Mouse (Mus musculus) kidney, postnatal 0 days (tissue): Measurements from ENCODE around the gene Limk2. TPM values are rescaled to one million over a fixed set of nuclear protein-coding genes. Genes with fewer than 3 reads are reported as not detected.

Source experiments
- ATAC-seq: fragments of 200-750 bp; cut with Nextera tagmentation; replicated peaks from 2 replicates; pipeline ENCODE4 v1.8.0; 2017; ENCODE audit warnings: low read depth, moderate number of reproducible peaks, moderate TSS enrichment, moderate library complexity; ENCODE audit not compliant: low FRiP score
- DNase-seq: peaks from one replicate; pipeline ENCODE4 v3.0.0-alpha.2; 2016; ENCODE audit warnings: low spot score
- H3K27ac ChIP-seq: fragments of 300-500 bp; sonication (generic); 2 replicates; pipeline ENCODE4 v1.5.1; 2014; ENCODE audit warnings: mild to moderate bottlenecking
- H3K27me3 ChIP-seq: fragments of 300-500 bp; sonication (generic); 2 replicates; pipeline ENCODE4 v1.6.1; 2014; ENCODE audit warnings: low read length, mixed read lengths; ENCODE audit not compliant: insufficient read depth
- H3K36me3 ChIP-seq: fragments of 300-500 bp; sonication (generic); 2 replicates; pipeline ENCODE4 v1.6.1; 2014; ENCODE audit warnings: low read length, mixed read lengths; ENCODE audit not compliant: insufficient read depth
- H3K4me1 ChIP-seq: fragments of 300-500 bp; sonication (generic); replicated peaks from 2 replicates; pipeline ENCODE4 v1.6.1; 2014; ENCODE audit warnings: antibody characterized with exemption, low read length, mixed read lengths; ENCODE audit not compliant: insufficient read depth
- H3K4me2 ChIP-seq: fragments of 300-500 bp; sonication (generic); 2 replicates; pipeline ENCODE4 v1.6.1; 2014; ENCODE audit warnings: mild to moderate bottlenecking, low read length, moderate library complexity, mixed read lengths
- H3K4me3 ChIP-seq: fragments of 300-500 bp; sonication (generic); replicated peaks from 2 replicates; pipeline ENCODE4 v1.5.1; 2014; ENCODE audit warnings: low read depth, low read length
- H3K9ac ChIP-seq: fragments of 300-500 bp; sonication (generic); 2 replicates; pipeline ENCODE4 v1.6.1; 2014; ENCODE audit warnings: low read depth, low read length
- H3K9me3 ChIP-seq: fragments of 300-500 bp; sonication (generic); replicated peaks from 2 replicates; pipeline ENCODE4 v1.6.1; 2016; ENCODE audit warnings: low read length, inconsistent platforms, mixed read lengths
- CTCF ChIP-seq: IDR thresholded peaks from 2 replicates; pipeline ENCODE4 v1.5.1; 2016; ENCODE audit warnings: antibody characterized with exemption, low read depth, mild to moderate bottlenecking, moderate library complexity
- whole genome bisulfite sequencing: fragments of 180-500 bp; shearing (Covaris S2); extraction: QIAGEN DNeasy Blood & Tissue Kit; methylation state at CpG from one replicate; pipeline ENCODE4 v1.1.7; 2014; 5-methylcytosine and 5-hydroxymethylcytosine counted together
- polyA plus RNA-seq: library from polyadenylated mRNA; unstranded; fragments of >200 nt; fragmentation: Nextera tagmentation; extraction: Ambion mirVana; gene quantifications from 2 replicates; pipeline ENCODE4 v1.2.1, GENCODE M21; 2015

Limk2 gene
- polyA plus RNA-seq, 1 experiment from 2014 or later: 28.8 TPM

DNA sequence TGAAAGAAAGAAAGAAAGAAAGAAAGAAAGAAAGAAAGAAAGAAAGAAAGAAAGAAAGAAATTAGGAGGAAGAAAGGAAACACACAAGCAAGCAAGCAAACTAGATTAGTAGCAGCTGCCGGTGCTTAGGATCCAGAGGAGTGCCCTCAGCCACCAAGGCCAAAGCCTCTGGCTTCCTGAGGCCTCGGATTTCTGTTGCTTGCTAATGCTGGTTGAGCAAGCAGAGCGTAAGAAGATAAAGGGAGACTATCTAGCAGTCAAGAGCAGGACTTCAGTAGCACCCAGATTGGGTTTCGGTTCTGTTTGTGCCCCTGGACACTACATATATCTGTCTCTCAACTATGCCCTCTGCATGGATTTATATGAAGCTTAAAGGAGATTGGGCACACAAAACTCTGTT, 13.3 kb upstream of the Limk2 start:
- no peak for TF ChIP-seq CTCF
- 77% methylated on average over 4 of the region's 4 CpGs for WGBS
- no peak overlapping the region for H3K4me2 ChIP-seq
- no peaks in the 10 kb centered on the region for H3K4me1 ChIP-seq
- H3K27ac ChIP-seq: no peak overlapping the region
- no peaks in the 10 kb centered on the region for H3K9me3 ChIP-seq
- H3K36me3 ChIP-seq: peaks cover 43% of the 10 kb centered on the region
- H3K9ac ChIP-seq: no peak overlapping the region
- no peak overlapping the region for H3K4me3 ChIP-seq
- DNase-seq (no peak), ATAC-seq (no peak)
- H3K27me3 ChIP-seq: no peaks in the 10 kb centered on the region

DNA sequence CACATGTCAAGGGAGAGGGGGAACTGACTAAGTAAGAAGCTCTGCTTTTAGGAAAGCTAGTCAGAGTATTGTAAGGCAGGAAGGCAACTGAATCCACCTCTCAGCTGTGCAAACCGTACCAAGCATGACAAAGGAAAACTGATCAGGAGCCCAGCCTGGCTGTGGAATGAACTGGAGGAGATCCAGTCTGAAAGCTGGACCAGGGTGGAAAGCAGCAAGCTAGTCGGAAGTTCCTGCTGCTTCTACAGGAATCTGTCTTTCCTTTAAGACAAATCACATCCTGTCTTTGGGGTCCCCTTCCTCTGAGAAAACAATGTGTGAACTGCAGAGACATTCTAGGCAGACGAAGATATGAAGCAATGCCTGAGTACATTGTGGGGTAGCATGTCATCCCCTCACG, 9.8 kb upstream of the Limk2 start:
- Histone ChIP-seq H3K9ac (no peak overlapping the region), H3K4me1 (no peaks in the 10 kb centered on the region), H3K4me2 (no peak overlapping the region), H3K9me3 (no peaks in the 10 kb centered on the region), H3K36me3 (peaks cover 37% of the 10 kb centered on the region), H3K27ac (peak overlapping the region; percentile 66), H3K4me3 (no peak overlapping the region), H3K27me3 (no peaks in the 10 kb centered on the region)
- 52% methylated on average over 4 of the region's 4 CpGs for WGBS
- ATAC-seq: no peak
- TF ChIP-seq CTCF: no peak
- DNase-seq: peak; percentile 53

DNA sequence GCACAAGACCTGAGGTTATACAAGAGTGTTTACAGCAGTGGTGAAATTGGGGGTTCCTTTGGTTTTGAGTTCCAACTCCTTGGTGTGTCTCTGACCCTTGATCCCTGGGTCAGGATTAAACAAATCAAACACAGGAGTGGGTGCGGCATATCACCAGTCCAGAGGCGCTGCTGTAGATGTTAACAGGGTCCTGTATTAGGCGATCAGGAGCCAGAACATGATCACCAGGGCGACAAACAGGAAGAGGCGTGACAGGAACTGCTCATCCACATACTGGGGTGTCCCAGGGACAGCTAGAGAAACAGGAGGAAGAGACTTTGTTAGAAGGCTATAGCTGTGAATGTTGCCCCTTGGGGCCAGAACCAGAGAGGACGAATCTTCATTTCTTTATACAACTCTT, 8.8 kb upstream of the Limk2 start:
- no peak for ATAC-seq
- H3K36me3 ChIP-seq: peaks cover 36% of the 10 kb centered on the region
- no peak overlapping the region for H3K4me2 ChIP-seq
- H3K4me1 ChIP-seq: no peaks in the 10 kb centered on the region
- 0 out of 2 replicates have a peak overlapping the region, but pooled peaks have one; percentile 66 for H3K27ac ChIP-seq
- WGBS: 72% methylated on average over 6 of the region's 6 CpGs
- no peak overlapping the region for H3K4me3 ChIP-seq
- no peak overlapping the region for H3K9ac ChIP-seq
- no peaks in the 10 kb centered on the region for H3K9me3 ChIP-seq
- no peak for TF ChIP-seq CTCF
- H3K27me3 ChIP-seq: no peaks in the 10 kb centered on the region
- DNase-seq: no peak

GRCm38 (mm10) chr11:3416399-3416798, 7.4 kb upstream of the Limk2 start:
- no peak for ATAC-seq
- no peak overlapping the region for H3K4me3 ChIP-seq
- 82% methylated on average over 3 of the region's 3 CpGs for WGBS
- TF ChIP-seq CTCF: no peak
- no peaks in the 10 kb centered on the region for H3K4me1 ChIP-seq
- H3K4me2 ChIP-seq: no peak overlapping the region
- no peaks in the 10 kb centered on the region for H3K27me3 ChIP-seq
- no peak overlapping the region for H3K27ac ChIP-seq
- H3K9me3 ChIP-seq: no peaks in the 10 kb centered on the region
- no peak for DNase-seq
- H3K9ac ChIP-seq: no peak overlapping the region
- peaks cover 33% of the 10 kb centered on the region for H3K36me3 ChIP-seq

DNA sequence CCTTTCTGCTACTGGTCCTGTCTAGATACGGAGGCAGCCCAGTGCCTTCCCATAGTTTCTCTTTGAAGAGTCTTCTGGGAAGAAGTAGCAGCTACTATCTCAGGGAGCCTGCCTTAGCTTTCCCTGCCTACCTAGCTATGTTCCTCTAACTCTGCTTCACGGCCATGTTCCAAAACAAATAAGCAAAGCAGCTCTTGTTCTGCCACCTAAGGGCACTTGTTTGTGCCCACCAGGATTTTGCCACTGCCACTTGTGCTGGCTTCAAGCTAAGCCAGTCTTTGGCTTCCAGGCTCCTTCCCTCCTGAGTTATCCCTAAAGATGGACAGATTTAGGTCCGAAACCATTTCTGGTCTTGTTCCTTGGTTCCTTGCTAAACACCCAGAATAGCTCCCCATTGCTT, 3.1 kb upstream of the Limk2 start:
- Histone ChIP-seq H3K27me3 (no peaks in the 10 kb centered on the region), H3K4me3 (no peak overlapping the region), H3K9ac (no peak overlapping the region), H3K4me1 (no peaks in the 10 kb centered on the region; the same call in 1 of the 2 replicates), H3K4me2 (no peak overlapping the region), H3K9me3 (no peaks in the 10 kb centered on the region), H3K36me3 (peaks cover 15% of the 10 kb centered on the region; the same call in 1 of the 2 replicates), H3K27ac (no peak overlapping the region)
- ATAC-seq: no peak
- 85% methylated on average over 3 of the region's 3 CpGs for WGBS
- no peak for TF ChIP-seq CTCF
- no peak for DNase-seq

- no peak for TF ChIP-seq CTCF
- Histone ChIP-seq H3K4me1 (no peaks in the 10 kb centered on the region; the same call in 1 of the 2 replicates), H3K27ac (peak overlapping the region; percentile 77), H3K4me2 (peak overlapping the region; percentile 78), H3K9me3 (no peaks in the 10 kb centered on the region), H3K9ac (peak overlapping the region; percentile 80), H3K4me3 (peak overlapping the region; percentile 83), H3K27me3 (no peaks in the 10 kb centered on the region), H3K36me3 (no peaks in the 10 kb centered on the region)
- no peak for ATAC-seq
- DNase-seq: peak; percentile 42
- 3% methylated on average over 34 of the region's 34 CpGs for WGBS
Observed at GRCm38 (mm10) chr11:3408131-3408996, 625 bp downstream of the Limk2 start.
